Mouse (Mus musculus) frontal cortex, adult 2 months (tissue): ENCODE data around the gene Apol6. TPM values are rescaled to one million over a fixed set of nuclear protein-coding genes. Genes with fewer than 3 reads are reported as not detected.

Experiments
- DNase-seq, 2 experiments: peaks; one replicate each; pipeline ENCODE4 v3.0.0; 2022; ENCODE audit warnings: low spot score in 1 of 2; ENCODE audit errors: extremely low spot score in 1 of 2
- polyA plus RNA-seq: library from polyadenylated mRNA; depleted of rRNA; stranded (reverse); fragments of >200 nt; gene quantifications from 2 replicates; pipeline ENCODE4 v1.2.3, GENCODE M21; 2012

Apol6 gene
- polyA plus RNA-seq, 1 experiment, result 0.20 TPM

- DNase-seq, result peak in 1 of 2 experiments; percentile 64
Observed at GRCm38 (mm10) chr15:77066233-77066632, 21.7 kb downstream of the Apol6 start.

GRCm38 (mm10) chr15:77068439-77068861 lies 23.9 kb downstream of the Apol6 start:
- no peak for DNase-seq

GRCm38 (mm10) chr15:77069019-77069418 lies 24.5 kb downstream of the Apol6 start:
- DNase-seq, result peak; percentile 59 to 85

- no peak for DNase-seq
Observed at GRCm38 (mm10) chr15:77070745-77071268, 26.3 kb downstream of the Apol6 start.

- DNase-seq, result no peak
Observed at GRCm38 (mm10) chr15:77071501-77071900, 27.0 kb downstream of the Apol6 start.

- no peak for DNase-seq
Observed at GRCm38 (mm10) chr15:77072556-77073163, 28.1 kb downstream of the Apol6 start.

GRCm38 (mm10) chr15:77076523-77076922 lies 32.0 kb downstream of the Apol6 start:
- DNase-seq, result peak in 1 of 2 experiments; percentile 63

- DNase-seq, result no peak
Observed at GRCm38 (mm10) chr15:77077906-77078305, 33.4 kb downstream of the Apol6 start.

GRCm38 (mm10) chr15:77078786-77079185 lies 34.3 kb downstream of the Apol6 start:
- DNase-seq, result no peak

GRCm38 (mm10) chr15:77079256-77079822 lies 34.8 kb downstream of the Apol6 start:
- DNase-seq, result no peak

GRCm38 (mm10) chr15:77079890-77080361 lies 35.4 kb downstream of the Apol6 start:
- no peak for DNase-seq

- no peak for DNase-seq
Observed at GRCm38 (mm10) chr15:77080684-77081254, 36.2 kb downstream of the Apol6 start.

GRCm38 (mm10) chr15:77081454-77081853 lies 36.9 kb downstream of the Apol6 start:
- no peak for DNase-seq

- no peak for DNase-seq
Observed at GRCm38 (mm10) chr15:77085818-77086217, 41.3 kb downstream of the Apol6 start.

- DNase-seq, result no peak
Observed at GRCm38 (mm10) chr15:77086488-77086887, 42.0 kb downstream of the Apol6 start.

- no peak for DNase-seq
Observed at GRCm38 (mm10) chr15:77089249-77089648, 44.7 kb downstream of the Apol6 start.

GRCm38 (mm10) chr15:77090531-77090930 lies 46.0 kb downstream of the Apol6 start:
- DNase-seq, result no peak

GRCm38 (mm10) chr15:77091394-77091793 lies 46.9 kb downstream of the Apol6 start:
- DNase-seq, result no peak

- DNase-seq, result no peak
Observed at GRCm38 (mm10) chr15:77094431-77094830, 49.9 kb downstream of the Apol6 start.

GRCm38 (mm10) chr15:77095216-77095615 lies 50.7 kb downstream of the Apol6 start:
- DNase-seq, result no peak

- no peak for DNase-seq
Observed at GRCm38 (mm10) chr15:77097358-77097757, 52.8 kb downstream of the Apol6 start.

- no peak for DNase-seq
Observed at GRCm38 (mm10) chr15:77099756-77100155, 55.2 kb downstream of the Apol6 start.
